Mouse (Mus musculus): Measurements from ENCODE around the gene Sdf2l1. TPM values are rescaled to one million over a fixed set of nuclear protein-coding genes. Genes with fewer than 3 reads are reported as not detected.
"Not testable (repeated sequence)": the region's sequence is repeated elsewhere in the genome, so short reads cannot be mapped to it uniquely, and the experiment has no call there.

Sdf2l1 gene
- 10 to 100 TPM; 28.2 to 29.8 TPM for total RNA-seq (2021)
- long read RNA-seq, experiment 1, transcript Sdf2l1-201 (3 exons, 1,108 nt), result major isoform, 50 of 50 reads
- long read RNA-seq, experiment 1, partial matches to known transcripts, result 0 of 50 reads
- long read RNA-seq, experiment 1, other reads (novel, unspliced or antisense), result 0 of 50 reads
- long read RNA-seq, experiment 2, transcript Sdf2l1-201 (3 exons, 1,108 nt), result major isoform, 11 of 11 reads
- long read RNA-seq, experiment 2, partial matches to known transcripts, result 0 of 11 reads
- long read RNA-seq, experiment 2, other reads (novel, unspliced or antisense), result 0 of 11 reads

GRCm38 (mm10) chr16:17132089-17132905, at the start of gene Sdf2l1:
TSS of gene Sdf2l1 (minus strand) at chr16:17132383.
- peak; percentile 97 to 98 for DNase-seq

- DNase-seq, result peak in 1 of 2 experiments; percentile 40
Measured at GRCm38 (mm10) chr16:17181382-17181781, 49.2 kb upstream of the Sdf2l1 start.

- DNase-seq, result no peak
Measured at GRCm38 (mm10) chr16:17179706-17180105, 47.5 kb upstream of the Sdf2l1 start.

GRCm38 (mm10) chr16:17177623-17178170, 45.5 kb upstream of the Sdf2l1 start:
- DNase-seq, result no peak

- DNase-seq, result peak; percentile 16 to 46
Measured at GRCm38 (mm10) chr16:17175765-17176164, 43.6 kb upstream of the Sdf2l1 start.

- no peak for DNase-seq
Measured at GRCm38 (mm10) chr16:17168049-17168448, 35.9 kb upstream of the Sdf2l1 start.

GRCm38 (mm10) chr16:17167179-17167578, 35.0 kb upstream of the Sdf2l1 start:
- DNase-seq, result no peak

- not testable (repeated sequence) for DNase-seq
Measured at GRCm38 (mm10) chr16:17165478-17165877, 33.3 kb upstream of the Sdf2l1 start.

GRCm38 (mm10) chr16:17154346-17154745, 22.2 kb upstream of the Sdf2l1 start:
- peak; percentile 42 to 53 for DNase-seq

- no peak for DNase-seq
Measured at GRCm38 (mm10) chr16:17151874-17152273, 19.7 kb upstream of the Sdf2l1 start.

- no peak for DNase-seq
Measured at GRCm38 (mm10) chr16:17150520-17151258, 18.5 kb upstream of the Sdf2l1 start.

- DNase-seq, result no peak
Measured at GRCm38 (mm10) chr16:17148084-17148483, 15.9 kb upstream of the Sdf2l1 start.

GRCm38 (mm10) chr16:17147391-17147929, 15.3 kb upstream of the Sdf2l1 start:
- DNase-seq, result no peak

GRCm38 (mm10) chr16:17146772-17147235, 14.6 kb upstream of the Sdf2l1 start, which contains the start of gene Ccdc116:
TSS of gene Ccdc116 (minus strand) at chr16:17147229.
- DNase-seq, result peak; percentile 86 to 89

GRCm38 (mm10) chr16:17144339-17144738, 12.2 kb upstream of the Sdf2l1 start, which contains the start of gene Ydjc:
TSS of gene Ydjc (plus strand) at chr16:17144621.
- DNase-seq, result no peak

GRCm38 (mm10) chr16:17137355-17137754, 5.2 kb upstream of the Sdf2l1 start:
- no peak for DNase-seq

GRCm38 (mm10) chr16:17132906-17133200, 670 bp upstream of the Sdf2l1 start:
- DNase-seq, result no peak

GRCm38 (mm10) chr16:17131191-17132088, 743 bp downstream of the Sdf2l1 start:
- DNase-seq, result peak in 1 of 2 experiments; percentile 21

- DNase-seq, result peak; percentile 59
Measured at GRCm38 (mm10) chr16:17127292-17127691, 4.9 kb downstream of the Sdf2l1 start.

GRCm38 (mm10) chr16:17124871-17125520, 7.2 kb downstream of the Sdf2l1 start, which contains the start of gene 2610318N02Rik:
TSS of gene 2610318N02Rik (minus strand) at chr16:17125167.
- peak; percentile 88 for DNase-seq
